Mouse (Mus musculus): ENCODE results near the gene Arl3.

Gene Arl3

GRCm38 (mm10) chr19:46517529-46518351 is 55.3 kb downstream of the Arl3 start:
- no peak for DNase-seq (ENCODE audit: low read depth, low spot score)

GRCm38 (mm10) chr19:46516667-46517528 is 56.1 kb downstream of the Arl3 start:
- DNase-seq (ENCODE audit: low read depth, low spot score): no peak

- no peak for DNase-seq (ENCODE audit: low read depth, low spot score)
These were observed 57.6 kb downstream of the Arl3 start for GRCm38 (mm10) chr19:46515287-46515821.

- DNase-seq (ENCODE audit: low read depth, low spot score): no peak
These were observed 58.6 kb downstream of the Arl3 start for GRCm38 (mm10) chr19:46514387-46514786.

GRCm38 (mm10) chr19:46511263-46511662 is 61.7 kb downstream of the Arl3 start:
- no peak for DNase-seq (ENCODE audit: low read depth, low spot score)

- DNase-seq (ENCODE audit: low read depth, low spot score): no peak
These were observed 62.2 kb downstream of the Arl3 start for GRCm38 (mm10) chr19:46510824-46511223.

- DNase-seq (ENCODE audit: low read depth, low spot score): no peak
These were observed 62.6 kb downstream of the Arl3 start for GRCm38 (mm10) chr19:46510401-46510800.

GRCm38 (mm10) chr19:46509736-46510135 is 63.3 kb downstream of the Arl3 start:
- no peak for DNase-seq (ENCODE audit: low read depth, low spot score)

GRCm38 (mm10) chr19:46509202-46509601 is 63.8 kb downstream of the Arl3 start:
- DNase-seq (ENCODE audit: low read depth, low spot score): no peak

GRCm38 (mm10) chr19:46508738-46509137 is 64.3 kb downstream of the Arl3 start:
- no peak for DNase-seq (ENCODE audit: low read depth, low spot score)

- DNase-seq (ENCODE audit: low read depth, low spot score): no peak
These were observed 65.2 kb downstream of the Arl3 start for GRCm38 (mm10) chr19:46507806-46508205.

GRCm38 (mm10) chr19:46507181-46507581 is 65.8 kb downstream of the Arl3 start:
- DNase-seq (ENCODE audit: low read depth, low spot score): no peak

GRCm38 (mm10) chr19:46506372-46506717 is 66.7 kb downstream of the Arl3 start:
- no peak for DNase-seq (ENCODE audit: low read depth, low spot score)

- no peak for DNase-seq (ENCODE audit: low read depth, low spot score)
These were observed 67.2 kb downstream of the Arl3 start for GRCm38 (mm10) chr19:46505646-46506371.

- no peak for DNase-seq (ENCODE audit: low read depth, low spot score)
These were observed 68.1 kb downstream of the Arl3 start for GRCm38 (mm10) chr19:46504822-46505417.

- DNase-seq (ENCODE audit: low read depth, low spot score): no peak
These were observed 68.9 kb downstream of the Arl3 start for GRCm38 (mm10) chr19:46504085-46504552.

- no peak for DNase-seq (ENCODE audit: low read depth, low spot score)
These were observed 69.5 kb downstream of the Arl3 start for GRCm38 (mm10) chr19:46503351-46504084.

GRCm38 (mm10) chr19:46502471-46503166 is 70.4 kb downstream of the Arl3 start:
- no peak for DNase-seq (ENCODE audit: low read depth, low spot score)

GRCm38 (mm10) chr19:46502069-46502455 is 70.9 kb downstream of the Arl3 start:
- no peak for DNase-seq (ENCODE audit: low read depth, low spot score)

Measured in forelimb bud, embryonic 11.5 days (tissue).